1 mouse cellular context compared by ENCODE assay signal in the genomic region with DNA sequence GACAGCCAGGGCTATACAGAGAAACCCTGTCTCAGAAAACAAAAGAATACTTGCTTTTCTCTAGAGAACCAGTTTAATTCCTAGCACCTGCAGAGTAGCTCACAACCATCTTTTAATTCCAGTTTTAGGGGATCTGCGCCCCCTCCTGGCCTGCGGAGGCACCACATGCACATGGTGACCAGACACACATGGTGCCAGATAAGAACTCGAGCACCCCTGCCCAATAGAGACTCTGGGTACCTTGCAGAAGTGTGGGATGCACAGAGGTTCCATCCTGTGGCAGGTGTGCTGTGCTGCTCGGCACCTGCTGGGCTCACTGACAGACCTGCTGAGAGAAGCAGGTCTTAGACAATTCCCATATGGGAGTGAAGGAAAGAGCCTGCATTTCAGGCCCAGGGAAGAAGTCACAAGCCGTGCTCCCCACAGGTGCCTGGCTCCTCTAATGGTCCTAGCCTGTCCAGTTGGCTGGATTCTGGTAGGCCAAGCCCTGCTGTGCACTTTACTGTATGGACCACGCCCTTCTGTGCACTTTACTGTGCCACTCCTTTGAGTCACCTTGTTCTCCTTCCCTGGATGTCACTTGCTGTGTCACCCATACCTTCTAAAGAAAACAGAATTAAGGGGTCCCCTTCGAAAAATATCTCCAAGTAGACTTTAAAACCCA.
A peak's percentile ranks its signal among the peaks of the same experiment; 100 is the strongest.
TF ChIP-seq lines count a peak whose summit lies in the region.

No protein-coding gene starts in this region.

TF ChIP-seq in MEL, 35 proteins besides CTCF, POLR2A, EP300 and RAD21:
- TF ChIP-seq JUND (IDR thresholded peaks at IDR 0.05; ENCODE audit: low read depth, low read length) (no peak), CHD1 (IDR thresholded peaks at IDR 0.05; ENCODE audit: low read depth, low read length) (no peak), POLR2AphosphoS5 (IDR thresholded peaks at IDR 0.05; ENCODE audit: borderline replicate concordance, low read depth, low read length) (no peak), GATA1 (IDR thresholded peaks at IDR 0.05; ENCODE audit: low read depth, low read length) (no peak), BHLHE40 (IDR thresholded peaks at IDR 0.05; ENCODE audit: borderline replicate concordance, low read depth, low read length) (no peak), GABPA (IDR thresholded peaks at IDR 0.05; ENCODE audit: low read depth, low read length) (no peak), KAT2A (conservative IDR thresholded peaks at IDR 0.05; ENCODE audit: low read depth, low read length) (no peak), MAX (IDR thresholded peaks at IDR 0.05; ENCODE audit: low read length) (peak; percentile 51; the same call in 1 of the 2 replicates), MXI1 (IDR thresholded peaks at IDR 0.05; ENCODE audit: low read depth, low read length) (no peak), RCOR1 (IDR thresholded peaks at IDR 0.05; ENCODE audit: low read depth, low read length) (no peak), USF1 (IDR thresholded peaks at IDR 0.05; ENCODE audit: low read depth, low read length) (no peak), ELF1 (IDR thresholded peaks at IDR 0.05; ENCODE audit: low read depth, low read length) (no peak), USF2 (IDR thresholded peaks at IDR 0.05; ENCODE audit: borderline replicate concordance in 1 of 2, insufficient read depth in 1 of 2, low read depth in 1 of 2, low read length in 2 of 2) (no peak), UBTF (IDR thresholded peaks at IDR 0.05; ENCODE audit: borderline replicate concordance, insufficient read depth, low read depth, low read length) (no peak), ZC3H11A (IDR thresholded peaks at IDR 0.05; ENCODE audit: low read depth, low read length) (peak; percentile 10; the same call in 1 of the 2 replicates), SIN3A (IDR thresholded peaks at IDR 0.05; ENCODE audit: low read length) (no peak), ZKSCAN1 (IDR thresholded peaks at IDR 0.05; ENCODE audit: low read depth, low read length) (no peak), MYC (IDR thresholded peaks at IDR 0.05; ENCODE audit: low read depth, low read length) (peak; percentile 81), SMC3 (IDR thresholded peaks at IDR 0.05; ENCODE audit: low read depth, low read length) (peak; percentile 71), MAFK (IDR thresholded peaks at IDR 0.05; ENCODE audit: borderline replicate concordance, low read depth, low read length) (no peak), ZMIZ1 (IDR thresholded peaks at IDR 0.05; ENCODE audit: low read depth, low read length) (no peak), MEF2A (IDR thresholded peaks at IDR 0.05; ENCODE audit: extremely low read depth, insufficient replicate concordance, low read depth, low read length, poor library complexity, severe bottlenecking) (no peak)
